In genomic region chr10:40816471-40816870, GRCm38 (mm10) we compare ENCODE assay signal across 17 mouse cellular contexts.
"Had no signal": no experiment of that assay in that cellular context is flagged by ENCODE, and none has a peak within 500 bp of the region (broad histone marks: within the 10 kb centered on the region; RNA-seq: fewer than 3 reads in every experiment).

No protein-coding gene starts in this region.

- DNase-seq: lung, adult 18-20 months; lung, embryonic 14.5 days; lung, postnatal 10 days; lung, postnatal 4 days; midbrain, embryonic 14.5 days; right cerebral cortex, postnatal 14 days; thymus, adult 18-20 months; thymus, postnatal 14 days; thymus, postnatal 36 days had no signal

- H3K4me2 ChIP-seq: lung, embryonic 14.5 days; midbrain, embryonic 12.5 days; neural tube, embryonic 13.5 days; neural tube, embryonic 15.5 days; stomach, embryonic 15.5 days had no signal

- H3K4me3 ChIP-seq: midbrain, embryonic 10.5 days; midbrain, embryonic 12.5 days; myocyte; neural tube, embryonic 13.5 days; neural tube, embryonic 15.5 days; stomach, embryonic 15.5 days had no signal

- H3K36me3 ChIP-seq: midbrain, embryonic 10.5 days; midbrain, embryonic 12.5 days; neural tube, embryonic 13.5 days; neural tube, embryonic 15.5 days; stomach, embryonic 15.5 days had no signal

- H3K27me3 ChIP-seq: midbrain, embryonic 12.5 days; neural tube, embryonic 13.5 days; neural tube, embryonic 15.5 days; stomach, embryonic 15.5 days had no signal

- H3K9me3 ChIP-seq: midbrain, embryonic 10.5 days; midbrain, embryonic 12.5 days; neural tube, embryonic 13.5 days; neural tube, embryonic 15.5 days; stomach, embryonic 15.5 days had no signal

- ATAC-seq: midbrain, embryonic 16.5 days had no signal

- H3K27ac ChIP-seq: midbrain, embryonic 10.5 days; midbrain, embryonic 12.5 days; neural tube, embryonic 13.5 days; neural tube, embryonic 15.5 days; stomach, embryonic 15.5 days; stomach, postnatal 0 days had no signal

- H3K9ac ChIP-seq: lung, embryonic 14.5 days; midbrain, embryonic 12.5 days; neural tube, embryonic 13.5 days; neural tube, embryonic 15.5 days; stomach, embryonic 15.5 days had no signal

- H3K4me1 ChIP-seq: midbrain, embryonic 10.5 days; midbrain, embryonic 12.5 days; neural tube, embryonic 13.5 days; neural tube, embryonic 15.5 days; stomach, embryonic 15.5 days had no signal
